Mouse (Mus musculus) forebrain, embryonic 16.5 days (tissue): Measurements from ENCODE around the gene 1700066M21Rik. TPM values are rescaled to one million over a fixed set of nuclear protein-coding genes. Genes with fewer than 3 reads are reported as not detected.
A peak's percentile ranks its signal among the peaks of the same experiment; 100 is the strongest.

Experiments used
- ATAC-seq: fragments of 200-750 bp; cut with Nextera tagmentation; 2 replicates; pipeline ENCODE4 v1.8.0; 2017; ENCODE audit warnings: mild to moderate bottlenecking, moderate library complexity
- H3K27ac ChIP-seq: fragments of 300-500 bp; sonication (generic); 2 replicates; pipeline ENCODE4 v1.5.1; 2014; ENCODE audit warnings: low read length, control low read depth
- H3K27me3 ChIP-seq: fragments of 300-500 bp; sonication (generic); replicated peaks from 2 replicates; pipeline ENCODE4 v1.6.1; 2014; ENCODE audit warnings: low read length; ENCODE audit not compliant: control insufficient read depth, insufficient read depth
- H3K36me3 ChIP-seq: fragments of 300-500 bp; sonication (generic); 2 replicates; pipeline ENCODE4 v1.6.1; 2014; ENCODE audit not compliant: control insufficient read depth, insufficient read depth
- H3K4me1 ChIP-seq: fragments of 300-500 bp; sonication (generic); replicated peaks from 2 replicates; pipeline ENCODE4 v1.6.1; 2014; ENCODE audit warnings: low read length; ENCODE audit not compliant: control insufficient read depth, insufficient read depth
- H3K4me2 ChIP-seq: fragments of 300-500 bp; sonication (generic); 2 replicates; pipeline ENCODE4 v1.6.1; 2014; ENCODE audit warnings: mild to moderate bottlenecking, low read length, control low read depth
- H3K4me3 ChIP-seq: fragments of 300-500 bp; sonication (generic); replicated peaks from 2 replicates; pipeline ENCODE4 v1.5.1; 2014; ENCODE audit warnings: mild to moderate bottlenecking, low read length, control low read depth
- H3K9ac ChIP-seq: fragments of 300-500 bp; sonication (generic); replicated peaks from 2 replicates; pipeline ENCODE4 v1.6.1; 2014; ENCODE audit warnings: low read depth, low read length, control low read depth
- H3K9me3 ChIP-seq: fragments of 300-500 bp; sonication (generic); 2 replicates; pipeline ENCODE4 v1.6.1; 2016; ENCODE audit warnings: low read length; ENCODE audit not compliant: control insufficient read depth
- whole genome bisulfite sequencing: fragments of 180-500 bp; shearing (Covaris S2); extraction: QIAGEN DNeasy Blood & Tissue Kit; methylation state at CpG from one replicate; pipeline ENCODE4 v1.1.7; 2014; 5-methylcytosine and 5-hydroxymethylcytosine counted together
- polyA plus RNA-seq: library from polyadenylated mRNA; unstranded; fragments of >200 nt; fragmentation: Nextera tagmentation; extraction: Ambion mirVana; gene quantifications from 2 replicates; pipeline ENCODE4 v1.2.1, GENCODE M21; 2015

Gene 1700066M21Rik
- polyA plus RNA-seq = 32.6 and 40.8 TPM in 2 replicates

- H3K9me3 ChIP-seq = no peaks in the 10 kb centered on the region
- peak; percentile 97 for ATAC-seq
- peak within 1 kb of the TSS; percentile 69 for H3K4me2 ChIP-seq
- peaks cover 16% of the 10 kb centered on the region for H3K4me1 ChIP-seq
- no peaks in the 10 kb centered on the region for H3K27me3 ChIP-seq
- H3K9ac ChIP-seq = peak within 1 kb of the TSS; percentile 81
- peak within 1 kb of the TSS; percentile 79 for H3K27ac ChIP-seq
- no peaks in the 10 kb centered on the region for H3K36me3 ChIP-seq
- 0% methylated on average over 76 of the region's 81 CpGs for WGBS
- peak within 1 kb of the TSS; percentile 63 for H3K4me3 ChIP-seq
Measured at GRCm38 (mm10) chr1:57377376-57378341, at the start of gene 1700066M21Rik. Gene 1700066M21Rik, plus strand, starts transcription at chr1:57377620.

- ATAC-seq = peak; percentile 70
- Histone ChIP-seq H3K4me2 (no peak overlapping the region), H3K4me1 (peaks cover 33% of the 10 kb centered on the region), H3K27ac (peak overlapping the region; percentile 94), H3K9me3 (no peaks in the 10 kb centered on the region), H3K27me3 (no peaks in the 10 kb centered on the region), H3K36me3 (no peaks in the 10 kb centered on the region), H3K4me3 (no peak overlapping the region), H3K9ac (no peak overlapping the region)
- 53% methylated on average over 5 of the region's 5 CpGs for WGBS
Measured at GRCm38 (mm10) chr1:57329285-57330093, 47.9 kb upstream of the 1700066M21Rik start.

GRCm38 (mm10) chr1:57330228-57330627 is 47.2 kb upstream of the 1700066M21Rik start:
- Histone ChIP-seq H3K27me3 (no peaks in the 10 kb centered on the region), H3K27ac (0 out of 2 replicates have a peak overlapping the region, but pooled peaks have one; percentile 14), H3K36me3 (no peaks in the 10 kb centered on the region), H3K4me3 (no peak overlapping the region), H3K4me1 (peaks cover 33% of the 10 kb centered on the region), H3K4me2 (peak overlapping the region; percentile 13; the same call in 1 of the 2 replicates), H3K9ac (no peak overlapping the region), H3K9me3 (no peaks in the 10 kb centered on the region)
- WGBS = 21% methylated on average over 6 of the region's 6 CpGs
- ATAC-seq = peak; percentile 87

GRCm38 (mm10) chr1:57332040-57332439 is 45.4 kb upstream of the 1700066M21Rik start:
- no peak for ATAC-seq
- Histone ChIP-seq H3K9me3 (no peaks in the 10 kb centered on the region), H3K36me3 (no peaks in the 10 kb centered on the region), H3K4me3 (no peak overlapping the region), H3K9ac (no peak overlapping the region), H3K27ac (no peak overlapping the region), H3K27me3 (no peaks in the 10 kb centered on the region), H3K4me2 (no peak overlapping the region), H3K4me1 (peaks cover 28% of the 10 kb centered on the region)
- WGBS = 55% methylated on average over 4 of the region's 4 CpGs

- H3K9ac ChIP-seq = no peak overlapping the region
- H3K9me3 ChIP-seq = no peaks in the 10 kb centered on the region
- WGBS = 14% methylated on average over 11 of the region's 11 CpGs
- peak overlapping the region; percentile 33; the same call in 1 of the 2 replicates for H3K27ac ChIP-seq
- H3K4me3 ChIP-seq = no peak overlapping the region
- peaks cover 24% of the 10 kb centered on the region for H3K4me1 ChIP-seq
- H3K4me2 ChIP-seq = no peak overlapping the region
- no peak for ATAC-seq
- no peaks in the 10 kb centered on the region for H3K27me3 ChIP-seq
- no peaks in the 10 kb centered on the region for H3K36me3 ChIP-seq
Measured at GRCm38 (mm10) chr1:57333550-57334213, 43.7 kb upstream of the 1700066M21Rik start.

- H3K27me3 ChIP-seq = no peaks in the 10 kb centered on the region
- WGBS = 82% methylated on average over 5 of the region's 5 CpGs
- no peak overlapping the region for H3K27ac ChIP-seq
- no peak overlapping the region for H3K4me2 ChIP-seq
- no peak overlapping the region for H3K4me3 ChIP-seq
- H3K4me1 ChIP-seq = peaks cover 12% of the 10 kb centered on the region
- no peak for ATAC-seq
- no peaks in the 10 kb centered on the region for H3K9me3 ChIP-seq
- H3K9ac ChIP-seq = no peak overlapping the region
- H3K36me3 ChIP-seq = no peaks in the 10 kb centered on the region
Measured at GRCm38 (mm10) chr1:57335200-57335599, 42.2 kb upstream of the 1700066M21Rik start.

GRCm38 (mm10) chr1:57339156-57339796 is 38.1 kb upstream of the 1700066M21Rik start:
- ATAC-seq = no peak
- WGBS = 55% methylated on average over 14 of the region's 14 CpGs
- H3K9me3 ChIP-seq = no peaks in the 10 kb centered on the region

GRCm38 (mm10) chr1:57341197-57341596 is 36.2 kb upstream of the 1700066M21Rik start:
- Histone ChIP-seq H3K4me3 (no peak overlapping the region), H3K9me3 (no peaks in the 10 kb centered on the region), H3K4me1 (0 out of 2 replicates have a peak, but pooled peaks cover 2% of the 10 kb centered on the region), H3K27me3 (no peaks in the 10 kb centered on the region), H3K4me2 (no peak overlapping the region), H3K36me3 (no peaks in the 10 kb centered on the region), H3K27ac (no peak overlapping the region), H3K9ac (no peak overlapping the region)
- WGBS = 5% methylated on average over 2 of the region's 2 CpGs
- no peak for ATAC-seq

More at GRCm38 (mm10) chr1:57339156-57339796, 38.1 kb upstream of the 1700066M21Rik start:
- 0 out of 2 replicates have a peak, but pooled peaks cover 2% of the 10 kb centered on the region for H3K4me1 ChIP-seq
- no peak overlapping the region for H3K4me2 ChIP-seq
- H3K27ac ChIP-seq = no peak overlapping the region
- no peaks in the 10 kb centered on the region for H3K27me3 ChIP-seq
- H3K36me3 ChIP-seq = no peaks in the 10 kb centered on the region
- no peak overlapping the region for H3K4me3 ChIP-seq
- no peak overlapping the region for H3K9ac ChIP-seq
